Mouse (Mus musculus) C2C12 (cell line): ENCODE measurements at regions not wholly inside any gene's neighbourhood (a gene's known extent, or its start where the extent isn't known, plus 50 kb on each side); places are given as distances from the start of the nearest gene placed in this dataset.
A peak's percentile ranks its signal among the peaks of the same experiment; 100 is the strongest.

Experiments used
- H3K27me3 ChIP-seq: one replicate; pipeline ENCODE4 v1.6.1; 2011; ENCODE audit not compliant: control insufficient read depth, insufficient read depth, insufficient read length
- H3K36me3 ChIP-seq: one replicate; pipeline ENCODE4 v1.6.1; 2011; ENCODE audit not compliant: control insufficient read depth, insufficient read depth
- H3K4me3 ChIP-seq: one replicate; pipeline ENCODE4 v1.5.1; 2011; ENCODE audit warnings: mild to moderate bottlenecking, control low read depth; ENCODE audit not compliant: poor library complexity, insufficient read depth, severe bottlenecking
- H3K79me2 ChIP-seq: one replicate; pipeline ENCODE4 v1.6.1; 2011; ENCODE audit not compliant: control insufficient read depth, insufficient read depth
- H3K79me3 ChIP-seq: one replicate; pipeline ENCODE4 v1.6.1; 2011; ENCODE audit warnings: low read depth, control low read depth
- H3ac ChIP-seq: one replicate; pipeline ENCODE3; 2011; ENCODE audit warnings: low read depth; ENCODE audit not compliant: control insufficient read depth, insufficient read length
- CEBPB ChIP-seq: IDR thresholded peaks from one replicate; pipeline ENCODE4 v1.6.1; 2011; ENCODE audit warnings: low read depth, mild to moderate bottlenecking, control low read depth, moderate library complexity
- CTCF ChIP-seq: IDR thresholded peaks from one replicate; pipeline ENCODE4 v1.5.1; 2011; ENCODE audit not compliant: control insufficient read depth, insufficient read depth, insufficient read length
- FOSL1 ChIP-seq: IDR thresholded peaks from one replicate; pipeline ENCODE4 v1.8.0; 2011; ENCODE audit warnings: mild to moderate bottlenecking, low read length; ENCODE audit not compliant: poor library complexity, insufficient read depth, severe bottlenecking
- MAX ChIP-seq: IDR thresholded peaks from one replicate; pipeline ENCODE4 v1.6.1; 2011; ENCODE audit warnings: mild to moderate bottlenecking, control low read depth
- MYOD1 ChIP-seq: IDR thresholded peaks from one replicate; pipeline ENCODE4 v1.6.1; 2011; ENCODE audit warnings: low read depth; ENCODE audit not compliant: control insufficient read depth, insufficient read length
- MYOG ChIP-seq: IDR thresholded peaks from one replicate; pipeline ENCODE4 v1.6.1; 2011; ENCODE audit not compliant: control insufficient read depth, insufficient read length; ENCODE audit errors: extremely low read depth
- USF1 ChIP-seq: IDR thresholded peaks from one replicate; pipeline ENCODE4 v1.6.1; 2011; ENCODE audit warnings: low read depth, mild to moderate bottlenecking, control low read depth, moderate library complexity

- Histone ChIP-seq H3K36me3 (no peaks in the 10 kb centered on the region), H3K79me3 (no peaks in the 10 kb centered on the region), H3K4me3 (no peak overlapping the region), H3ac (no peak overlapping the region), H3K79me2 (no peaks in the 10 kb centered on the region), H3K27me3 (peaks cover 3% of the 10 kb centered on the region)
- no peak for TF ChIP-seq MAX
- peak; percentile 93 for TF ChIP-seq CTCF
Measured at GRCm38 (mm10) chr13:83724995-83725394, 221.2 kb downstream of the Mef2c start.

GRCm38 (mm10) chr13:83725831-83726230 is 222.0 kb downstream of the Mef2c start:
- Histone ChIP-seq H3K79me3 (no peaks in the 10 kb centered on the region), H3K79me2 (no peaks in the 10 kb centered on the region), H3K27me3 (peaks cover 3% of the 10 kb centered on the region), H3ac (no peak overlapping the region), H3K36me3 (no peaks in the 10 kb centered on the region), H3K4me3 (no peak overlapping the region)
- TF ChIP-seq MAX (no peak), FOSL1 (no peak), USF1 (no peak), CTCF (no peak), MYOD1 (no peak), CEBPB (no peak), MYOG (no peak)

- no peaks in the 10 kb centered on the region for H3K79me3 ChIP-seq
- H3K27me3 ChIP-seq, result no peaks in the 10 kb centered on the region
- no peak overlapping the region for H3K4me3 ChIP-seq
- no peaks in the 10 kb centered on the region for H3K36me3 ChIP-seq
- no peaks in the 10 kb centered on the region for H3K79me2 ChIP-seq
- no peak overlapping the region for H3ac ChIP-seq
- TF ChIP-seq MAX, result no peak
- no peak for TF ChIP-seq USF1
- no peak for TF ChIP-seq CTCF
- TF ChIP-seq MYOG, result no peak
- TF ChIP-seq MYOD1, result no peak
- no peak for TF ChIP-seq FOSL1
- TF ChIP-seq CEBPB, result no peak
Measured at GRCm38 (mm10) chr13:83726346-83726975, 222.6 kb downstream of the Mef2c start.

GRCm38 (mm10) chr13:83727051-83727765 is 223.4 kb downstream of the Mef2c start:
- H3K79me2 ChIP-seq, result no peaks in the 10 kb centered on the region
- no peaks in the 10 kb centered on the region for H3K79me3 ChIP-seq
- H3K4me3 ChIP-seq, result no peak overlapping the region
- no peaks in the 10 kb centered on the region for H3K27me3 ChIP-seq
- TF ChIP-seq MYOD1, result no peak
- H3K36me3 ChIP-seq, result no peaks in the 10 kb centered on the region
- H3ac ChIP-seq, result no peak overlapping the region

GRCm38 (mm10) chr13:83727766-83728395 is 224.0 kb downstream of the Mef2c start:
- Histone ChIP-seq H3K36me3 (no peaks in the 10 kb centered on the region), H3ac (no peak overlapping the region), H3K79me3 (no peaks in the 10 kb centered on the region), H3K4me3 (no peak overlapping the region), H3K79me2 (no peaks in the 10 kb centered on the region), H3K27me3 (no peaks in the 10 kb centered on the region)
- TF ChIP-seq USF1, result no peak

- no peaks in the 10 kb centered on the region for H3K79me3 ChIP-seq
- H3K79me2 ChIP-seq, result no peaks in the 10 kb centered on the region
- H3K4me3 ChIP-seq, result no peak overlapping the region
- H3K27me3 ChIP-seq, result no peaks in the 10 kb centered on the region
- no peak overlapping the region for H3ac ChIP-seq
- H3K36me3 ChIP-seq, result no peaks in the 10 kb centered on the region
- no peak for TF ChIP-seq USF1
- TF ChIP-seq MYOG, result no peak
- TF ChIP-seq MYOD1, result no peak
- no peak for TF ChIP-seq MAX
- TF ChIP-seq CEBPB, result no peak
- no peak for TF ChIP-seq FOSL1
- no peak for TF ChIP-seq CTCF
Measured at GRCm38 (mm10) chr13:83728421-83729010, 224.7 kb downstream of the Mef2c start.
